Mouse (Mus musculus) urinary bladder, adult 18-20 months (tissue): Measurements from ENCODE around the gene Lrrc8b.
A peak's percentile ranks its signal among the peaks of the same experiment; 100 is the strongest.

Experiments used
- DNase-seq, 2 experiments: peaks; one replicate each; pipeline ENCODE4 v3.0.0; 2022; ENCODE audit warnings: low spot score in 2 of 2, mixed read lengths in 2 of 2

Lrrc8b gene

DNA sequence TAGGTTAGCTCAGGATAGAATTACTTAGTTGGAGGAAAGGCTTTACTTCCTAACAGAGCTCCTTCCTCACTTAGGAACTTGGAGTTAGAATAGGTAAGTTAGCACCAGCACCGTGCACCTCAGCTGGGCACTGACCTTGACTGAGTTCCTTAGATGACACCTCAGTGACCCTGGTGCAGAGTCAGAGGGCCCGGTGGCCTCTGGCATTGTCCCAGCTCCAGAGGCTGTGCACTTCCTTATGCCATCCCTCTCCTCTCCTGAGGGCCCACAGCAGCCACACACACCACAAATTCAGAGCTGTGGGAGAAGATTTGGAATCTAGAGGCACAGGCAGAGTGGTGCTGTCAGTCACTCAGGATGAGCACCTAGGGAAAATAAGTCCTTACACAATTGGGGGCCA, 68.1 kb downstream of the Lrrc8b start:
- DNase-seq: no peak

- DNase-seq: no peak
Measured at GRCm38 (mm10) chr5:105484247-105484646, 68.7 kb downstream of the Lrrc8b start.

- no peak for DNase-seq
Measured at GRCm38 (mm10) chr5:105484891-105485290, 69.3 kb downstream of the Lrrc8b start.

GRCm38 (mm10) chr5:105490211-105490610, 74.6 kb downstream of the Lrrc8b start:
- no peak for DNase-seq

DNA sequence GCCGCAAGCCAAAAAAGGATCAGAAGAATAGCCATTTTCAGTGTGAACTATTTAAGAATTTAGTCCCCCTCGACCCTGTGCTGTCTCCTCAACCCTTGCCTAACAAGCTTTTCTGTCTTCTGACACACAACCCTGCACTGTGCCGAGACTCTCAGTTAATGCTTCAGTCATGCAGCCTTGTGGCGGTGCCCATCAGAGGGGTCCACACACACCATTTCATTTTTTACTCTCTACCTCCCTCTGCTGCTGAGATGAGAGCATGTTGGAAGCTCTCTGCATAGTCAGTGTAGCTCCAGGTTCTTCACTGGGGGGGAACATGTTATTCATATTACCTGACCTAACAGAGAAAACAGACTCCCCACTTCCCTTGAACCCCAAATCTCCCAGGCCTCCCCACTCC, 75.8 kb downstream of the Lrrc8b start:
- no peak for DNase-seq

DNA sequence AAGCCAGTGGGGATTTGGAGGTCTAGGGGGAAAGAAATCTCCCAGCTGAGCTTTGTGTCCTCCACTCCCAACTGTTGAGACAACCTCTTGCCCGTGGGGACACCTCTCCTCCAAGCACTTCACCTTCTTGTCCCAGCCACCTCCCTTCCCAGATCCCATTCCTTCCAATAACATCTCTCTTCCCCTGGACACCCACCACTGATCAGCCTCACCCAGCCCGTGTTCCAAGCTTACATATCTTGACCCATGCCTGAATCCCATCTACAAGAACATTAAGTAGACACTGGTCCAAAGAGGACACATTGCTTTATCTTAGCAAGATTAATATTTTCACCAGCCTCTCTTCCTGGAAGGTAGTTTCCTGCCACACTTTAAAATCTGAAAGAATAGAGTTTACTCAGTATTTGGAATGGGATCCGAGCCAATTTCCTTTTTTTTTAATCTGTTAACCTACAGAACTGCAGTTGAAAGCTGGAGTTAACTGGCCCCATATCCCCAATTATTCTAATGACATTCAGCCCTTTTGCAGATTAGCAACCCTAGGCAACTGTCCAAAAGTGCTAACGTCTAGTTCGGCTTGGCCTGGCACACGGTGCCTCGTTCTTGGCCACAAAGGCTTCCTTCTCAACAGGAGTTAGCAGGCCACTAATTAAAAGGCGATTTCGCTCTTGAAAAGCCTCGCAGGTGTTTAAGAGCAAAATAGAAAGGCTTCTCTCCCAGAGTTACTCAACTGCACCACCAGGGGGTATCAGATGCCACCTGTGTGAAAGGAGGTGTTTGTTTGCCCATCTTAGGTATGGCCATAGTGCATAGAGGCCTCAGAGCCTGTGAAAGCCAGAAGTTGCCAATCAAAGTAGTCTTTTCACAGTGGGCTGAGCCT, 77.0 kb downstream of the Lrrc8b start:
- no peak for DNase-seq

DNA sequence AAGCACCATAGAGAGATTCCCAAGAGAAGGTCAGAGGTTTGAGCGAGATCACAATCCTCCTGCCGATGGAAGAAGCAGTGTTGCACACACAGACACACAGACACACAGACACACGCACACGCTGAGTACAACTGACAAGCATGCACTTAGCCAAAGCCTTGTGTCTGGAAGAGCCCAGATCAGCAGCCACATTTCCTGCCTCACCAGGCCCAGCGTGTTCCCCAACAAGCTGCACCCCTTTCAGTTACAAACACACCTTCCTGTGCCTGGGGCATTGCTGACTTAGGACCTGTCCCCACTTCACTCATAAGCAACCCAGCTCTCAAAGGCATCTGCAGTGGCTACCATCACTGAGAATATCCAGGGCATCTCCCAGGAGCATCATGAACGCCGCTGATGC, 77.8 kb downstream of the Lrrc8b start:
- DNase-seq: no peak

DNA sequence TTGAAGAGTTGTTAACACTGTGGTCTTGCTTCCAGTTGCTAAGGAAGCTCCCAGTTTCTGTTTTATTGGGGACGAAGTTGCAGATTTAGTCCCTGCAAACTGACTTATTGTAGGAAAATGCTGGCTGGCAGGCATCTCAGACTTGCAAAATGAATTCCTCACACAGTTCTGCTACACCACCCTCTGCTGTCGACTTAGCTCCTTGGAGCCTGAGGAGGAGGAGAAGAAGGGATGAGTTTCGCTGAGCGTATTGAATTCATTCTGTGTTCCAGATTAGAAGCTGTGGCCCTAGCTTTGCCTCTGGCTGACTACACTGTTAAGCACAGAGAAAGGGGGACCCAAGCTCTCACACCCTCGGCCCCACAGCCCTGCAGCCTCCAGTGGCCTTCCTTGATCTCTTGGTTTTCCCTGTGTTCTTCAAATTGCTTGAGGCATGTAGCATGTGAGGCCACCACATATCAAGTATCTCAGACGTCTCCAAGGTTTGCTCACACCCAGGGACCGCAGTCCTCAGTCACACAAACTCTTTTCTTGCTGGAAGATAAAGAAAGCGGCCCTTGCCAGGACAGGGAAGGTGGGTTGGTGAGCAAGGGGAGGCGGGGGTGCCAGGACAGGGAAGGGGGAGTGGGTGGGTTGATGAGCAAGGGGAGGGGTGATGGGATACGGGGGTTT, 78.8 kb downstream of the Lrrc8b start:
- DNase-seq: no peak

- DNase-seq: peak; percentile 30 to 46
Measured at GRCm38 (mm10) chr5:105494918-105495901, 79.6 kb downstream of the Lrrc8b start.

GRCm38 (mm10) chr5:105496133-105496532, 80.6 kb downstream of the Lrrc8b start:
- DNase-seq: no peak

DNA sequence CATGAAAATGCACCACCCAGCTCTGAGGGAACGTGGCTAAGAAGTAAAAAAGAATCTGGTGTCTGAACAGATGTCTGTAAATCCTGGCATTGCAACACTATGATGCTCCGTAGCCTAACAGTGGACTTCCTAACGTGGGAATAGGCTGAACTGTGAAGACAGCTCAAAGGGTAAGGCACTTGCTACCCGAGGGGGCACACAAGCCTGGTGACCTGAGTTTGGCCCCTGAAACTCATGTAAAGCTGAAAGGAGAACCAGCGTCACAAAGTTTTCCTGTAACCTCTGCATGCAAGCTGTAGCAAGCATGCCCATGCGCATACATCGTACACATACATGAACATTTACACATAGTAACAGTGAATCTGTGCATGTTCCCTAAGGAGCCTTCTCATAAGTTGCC, 81.0 kb downstream of the Lrrc8b start:
- DNase-seq: no peak

DNA sequence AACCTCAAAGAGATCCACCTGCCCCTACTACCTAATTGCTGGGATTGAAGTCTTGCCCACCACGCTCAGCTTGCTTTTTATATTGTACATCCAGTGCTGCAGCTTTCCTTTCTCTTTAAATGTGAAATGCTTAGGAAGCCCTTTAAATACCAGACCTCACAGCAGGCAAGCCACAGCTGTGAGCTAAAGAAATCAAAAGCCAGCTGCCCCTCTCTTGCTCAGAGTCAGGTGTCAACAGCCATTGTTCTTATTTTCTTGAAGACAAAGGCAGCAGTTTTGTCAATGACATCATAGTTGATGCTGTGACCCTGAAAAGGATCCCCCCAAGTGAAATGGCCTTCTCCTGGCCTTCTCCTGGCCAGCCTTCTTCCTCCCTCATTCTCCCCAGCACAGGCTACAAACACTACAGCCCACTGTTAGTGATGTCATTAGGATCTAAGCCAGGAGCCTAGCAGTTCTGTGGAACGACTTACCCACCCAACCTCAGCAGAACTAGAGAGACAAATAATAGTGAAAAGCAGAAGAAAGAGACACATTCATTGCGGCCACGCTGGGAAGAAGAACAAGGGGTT, 82.9 kb downstream of the Lrrc8b start:
- DNase-seq: no peak

DNA sequence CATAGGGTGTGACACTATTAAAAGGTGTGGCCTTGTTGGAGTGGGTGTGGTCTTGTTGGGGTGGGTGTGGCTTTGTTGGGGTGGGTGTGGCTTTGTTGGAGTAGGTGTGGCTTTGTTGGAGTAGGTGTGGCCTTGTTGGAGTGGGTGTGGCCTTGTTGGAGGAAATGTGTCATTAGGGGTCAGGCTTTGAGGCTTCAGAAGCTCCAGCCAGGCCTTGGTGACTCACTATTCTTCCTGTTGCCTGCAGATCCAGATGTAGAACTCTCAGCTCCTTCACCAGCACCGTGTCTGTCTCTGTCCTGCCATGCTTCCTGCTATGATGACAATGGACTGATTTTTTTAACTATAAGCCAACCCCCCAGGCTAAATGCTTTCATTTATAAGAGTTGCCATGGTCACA, 83.8 kb downstream of the Lrrc8b start:
- no peak for DNase-seq

DNA sequence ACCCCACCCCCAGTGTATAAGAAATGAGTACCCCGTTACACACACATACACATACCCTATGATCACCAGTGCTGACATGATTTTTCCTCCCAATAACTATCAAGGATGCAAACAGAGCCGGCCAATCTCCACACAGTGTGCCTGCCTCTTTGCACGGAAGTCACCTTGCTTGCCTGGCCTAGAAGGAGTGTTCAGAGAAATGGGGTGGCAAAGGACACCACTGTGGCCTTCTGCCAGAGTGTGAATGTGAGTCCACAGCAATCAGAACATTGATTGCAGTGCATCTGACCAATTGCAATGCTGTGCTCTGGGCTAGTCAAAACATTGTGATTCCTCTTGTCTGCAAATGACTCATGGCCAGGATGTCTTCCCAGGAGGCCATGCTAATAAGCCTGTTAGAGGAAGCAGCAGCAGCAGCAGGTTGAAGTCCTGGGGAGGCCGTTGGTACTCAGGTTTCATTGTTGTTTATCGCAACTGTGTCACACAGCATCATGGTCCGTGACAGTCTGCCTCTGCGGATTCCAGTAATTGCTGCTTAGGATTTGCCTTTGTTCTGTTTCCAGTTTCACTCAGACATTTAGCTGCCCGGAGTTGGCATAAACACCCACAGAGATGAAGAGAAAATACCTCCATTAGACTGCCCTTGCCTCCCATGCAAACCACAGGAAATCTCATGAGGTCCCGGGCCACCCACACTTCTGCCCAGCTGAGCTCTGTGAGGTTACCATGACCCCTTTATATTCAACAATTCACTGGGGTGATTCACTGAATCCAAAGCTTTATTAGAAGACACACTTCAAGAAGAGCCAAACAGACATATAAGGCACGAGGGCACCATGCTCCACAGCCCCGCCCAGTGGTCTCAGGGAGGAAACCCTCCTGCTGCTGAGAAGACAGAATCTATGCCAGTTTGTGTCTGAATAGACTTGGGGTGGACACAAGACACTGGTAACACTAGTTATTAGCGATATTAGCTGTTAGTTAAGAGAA, 84.9 kb downstream of the Lrrc8b start:
- DNase-seq: no peak

GRCm38 (mm10) chr5:105501136-105501535, 85.6 kb downstream of the Lrrc8b start:
- DNase-seq: no peak

- no peak for DNase-seq
Measured at GRCm38 (mm10) chr5:105508813-105509212, 93.2 kb downstream of the Lrrc8b start.

DNA sequence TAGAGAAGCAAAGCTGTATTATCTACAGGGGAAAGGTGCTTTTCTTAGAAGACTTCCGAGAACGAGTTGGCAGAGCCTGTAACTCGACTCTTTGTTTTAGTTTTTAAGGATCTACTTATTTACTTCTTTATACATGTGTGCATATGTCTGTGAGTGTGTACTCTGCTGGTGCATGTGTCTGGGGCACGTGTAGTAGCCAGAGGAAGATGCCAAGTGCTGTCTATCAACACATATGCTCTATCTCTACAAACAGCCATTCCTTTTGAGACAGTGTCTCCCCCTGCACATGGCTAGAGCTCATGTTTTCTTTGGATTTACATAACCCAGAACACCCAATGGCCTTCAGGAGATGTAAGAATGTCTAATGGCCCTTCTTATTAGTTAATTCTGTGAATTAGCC, 96.7 kb downstream of the Lrrc8b start:
- DNase-seq: no peak

- no peak for DNase-seq
Measured at GRCm38 (mm10) chr5:105515532-105515931, 100.0 kb downstream of the Lrrc8b start.

DNA sequence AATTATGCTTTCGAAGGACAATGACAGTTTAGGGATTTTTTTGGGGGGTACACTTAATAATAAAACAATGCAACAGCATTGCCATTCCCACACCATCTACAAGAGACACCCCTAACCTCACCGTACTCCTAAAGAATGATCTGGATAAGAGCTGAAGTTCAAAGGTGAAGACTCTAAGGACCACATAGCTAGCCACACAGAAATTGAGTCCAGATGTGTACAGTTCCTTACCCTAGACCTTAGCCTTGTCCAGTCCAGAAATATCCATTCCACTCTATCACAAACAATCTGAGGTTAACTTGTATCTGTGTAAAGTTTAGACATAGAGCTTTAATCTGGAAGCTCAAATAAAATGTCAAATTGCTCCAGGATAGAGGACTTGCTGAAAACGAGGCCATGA, 100.7 kb downstream of the Lrrc8b start:
- DNase-seq: no peak

GRCm38 (mm10) chr5:105517992-105518625, 102.5 kb downstream of the Lrrc8b start:
- DNase-seq: no peak
